Mouse (Mus musculus): ENCODE results near the gene Plxna4. TPM values are rescaled to one million over a fixed set of nuclear protein-coding genes. Genes with fewer than 3 reads are reported as not detected.

Gene Plxna4
- polyA plus RNA-seq, 1 experiment from 2014 or later, result 3.6 TPM

- Histone ChIP-seq H3K27me3 (ENCODE audit: control insufficient read depth, insufficient read depth, low read length) (no peaks in the 10 kb centered on the region), H3K9ac (ENCODE audit: low read length) (no peak overlapping the region), H3K4me2 (no peak overlapping the region), H3K27ac (ENCODE audit: low read depth, low read length) (no peak overlapping the region), H3K4me3 (ENCODE audit: low read depth, low read length) (no peak overlapping the region), H3K4me1 (ENCODE audit: control insufficient read depth, insufficient read depth, low read length) (no peaks in the 10 kb centered on the region), H3K9me3 (ENCODE audit: control insufficient read depth, low read length) (no peaks in the 10 kb centered on the region), H3K36me3 (ENCODE audit: control insufficient read depth, insufficient read depth, low read length) (no peaks in the 10 kb centered on the region)
- no peak for DNase-seq (ENCODE audit: low spot score, missing footprints)
- no peak for ATAC-seq (ENCODE audit: low FRiP score)
- WGBS, result 90% methylated on average over 5 of the region's 5 CpGs
These were observed 16.5 kb downstream of the Plxna4 start for GRCm38 (mm10) chr6:32571485-32571884.

- ATAC-seq (ENCODE audit: low FRiP score), result no peak
- H3K36me3 ChIP-seq (ENCODE audit: control insufficient read depth, insufficient read depth, low read length), result no peaks in the 10 kb centered on the region
- H3K9me3 ChIP-seq (ENCODE audit: control insufficient read depth, low read length), result no peaks in the 10 kb centered on the region
- 45% methylated on average over 3 of the region's 3 CpGs for WGBS
- DNase-seq (ENCODE audit: low spot score, missing footprints), result no peak
- H3K27me3 ChIP-seq (ENCODE audit: control insufficient read depth, insufficient read depth, low read length), result no peaks in the 10 kb centered on the region
- H3K9ac ChIP-seq (ENCODE audit: low read length), result no peak overlapping the region
- no peak overlapping the region for H3K4me3 ChIP-seq (ENCODE audit: low read depth, low read length)
- no peaks in the 10 kb centered on the region for H3K4me1 ChIP-seq (ENCODE audit: control insufficient read depth, insufficient read depth, low read length)
- H3K27ac ChIP-seq (ENCODE audit: low read depth, low read length), result no peak overlapping the region
- no peak overlapping the region for H3K4me2 ChIP-seq
These were observed 17.5 kb downstream of the Plxna4 start for GRCm38 (mm10) chr6:32570445-32570844.

GRCm38 (mm10) chr6:32569919-32570318, 18.1 kb downstream of the Plxna4 start:
- DNase-seq (ENCODE audit: low spot score, missing footprints) (no peak), ATAC-seq (ENCODE audit: low FRiP score) (no peak)
- Histone ChIP-seq H3K27me3 (ENCODE audit: control insufficient read depth, insufficient read depth, low read length) (no peaks in the 10 kb centered on the region), H3K9ac (ENCODE audit: low read length) (no peak overlapping the region), H3K4me3 (ENCODE audit: low read depth, low read length) (no peak overlapping the region), H3K4me1 (ENCODE audit: control insufficient read depth, insufficient read depth, low read length) (no peaks in the 10 kb centered on the region), H3K9me3 (ENCODE audit: control insufficient read depth, low read length) (no peaks in the 10 kb centered on the region), H3K27ac (ENCODE audit: low read depth, low read length) (no peak overlapping the region), H3K4me2 (no peak overlapping the region), H3K36me3 (ENCODE audit: control insufficient read depth, insufficient read depth, low read length) (no peaks in the 10 kb centered on the region)
- WGBS, result 83% methylated on average over 3 of the region's 3 CpGs

- no peaks in the 10 kb centered on the region for H3K27me3 ChIP-seq (ENCODE audit: control insufficient read depth, insufficient read depth, low read length)
These were observed 41.1 kb downstream of the Plxna4 start for GRCm38 (mm10) chr6:32546915-32547314.

GRCm38 (mm10) chr6:32544021-32544420, 44.0 kb downstream of the Plxna4 start:
- no peak for ATAC-seq (ENCODE audit: low FRiP score)
- H3K4me2 ChIP-seq, result no peak overlapping the region
- no peak overlapping the region for H3K9ac ChIP-seq (ENCODE audit: low read length)
- H3K4me3 ChIP-seq (ENCODE audit: low read depth, low read length), result no peak overlapping the region
- no peaks in the 10 kb centered on the region for H3K27me3 ChIP-seq (ENCODE audit: control insufficient read depth, insufficient read depth, low read length)
- no peaks in the 10 kb centered on the region for H3K9me3 ChIP-seq (ENCODE audit: control insufficient read depth, low read length)
- no peaks in the 10 kb centered on the region for H3K4me1 ChIP-seq (ENCODE audit: control insufficient read depth, insufficient read depth, low read length)
- DNase-seq (ENCODE audit: low spot score, missing footprints), result peak; percentile 28
- no peak overlapping the region for H3K27ac ChIP-seq (ENCODE audit: low read depth, low read length)
- no peaks in the 10 kb centered on the region for H3K36me3 ChIP-seq (ENCODE audit: control insufficient read depth, insufficient read depth, low read length)
- WGBS, result 89% methylated on average over 3 of the region's 3 CpGs

More at GRCm38 (mm10) chr6:32546915-32547314, 41.1 kb downstream of the Plxna4 start:
- no peak overlapping the region for H3K4me3 ChIP-seq (ENCODE audit: low read depth, low read length)
- H3K36me3 ChIP-seq (ENCODE audit: control insufficient read depth, insufficient read depth, low read length), result no peaks in the 10 kb centered on the region
- DNase-seq (ENCODE audit: low spot score, missing footprints) (no peak), ATAC-seq (ENCODE audit: low FRiP score) (no peak)
- no peak overlapping the region for H3K9ac ChIP-seq (ENCODE audit: low read length)
- no peaks in the 10 kb centered on the region for H3K9me3 ChIP-seq (ENCODE audit: control insufficient read depth, low read length)
- no peak overlapping the region for H3K27ac ChIP-seq (ENCODE audit: low read depth, low read length)
- no peak overlapping the region for H3K4me2 ChIP-seq
- 94% methylated on average over 1 of the region's 1 CpGs for WGBS
- no peaks in the 10 kb centered on the region for H3K4me1 ChIP-seq (ENCODE audit: control insufficient read depth, insufficient read depth, low read length)

GRCm38 (mm10) chr6:32540155-32540554, 47.8 kb downstream of the Plxna4 start:
- H3K4me1 ChIP-seq (ENCODE audit: control insufficient read depth, insufficient read depth, low read length), result no peaks in the 10 kb centered on the region
- no peak overlapping the region for H3K27ac ChIP-seq (ENCODE audit: low read depth, low read length)
- no peak for ATAC-seq (ENCODE audit: low FRiP score)
- no peaks in the 10 kb centered on the region for H3K9me3 ChIP-seq (ENCODE audit: control insufficient read depth, low read length)
- no peaks in the 10 kb centered on the region for H3K36me3 ChIP-seq (ENCODE audit: control insufficient read depth, insufficient read depth, low read length)
- peak; percentile 54 for DNase-seq (ENCODE audit: low spot score, missing footprints)
- 88% methylated on average over 4 of the region's 4 CpGs for WGBS
- H3K4me2 ChIP-seq, result no peak overlapping the region
- H3K9ac ChIP-seq (ENCODE audit: low read length), result no peak overlapping the region
- no peak overlapping the region for H3K4me3 ChIP-seq (ENCODE audit: low read depth, low read length)
- H3K27me3 ChIP-seq (ENCODE audit: control insufficient read depth, insufficient read depth, low read length), result no peaks in the 10 kb centered on the region

- H3K27ac ChIP-seq (ENCODE audit: low read depth, low read length), result no peak overlapping the region
- H3K27me3 ChIP-seq (ENCODE audit: control insufficient read depth, insufficient read depth, low read length), result no peaks in the 10 kb centered on the region
- H3K4me1 ChIP-seq (ENCODE audit: control insufficient read depth, insufficient read depth, low read length), result no peaks in the 10 kb centered on the region
- H3K9me3 ChIP-seq (ENCODE audit: control insufficient read depth, low read length), result no peaks in the 10 kb centered on the region
- H3K9ac ChIP-seq (ENCODE audit: low read length), result no peak overlapping the region
- 83% methylated on average over 3 of the region's 3 CpGs for WGBS
- no peak for ATAC-seq (ENCODE audit: low FRiP score)
- DNase-seq (ENCODE audit: low spot score, missing footprints), result no peak
- no peaks in the 10 kb centered on the region for H3K36me3 ChIP-seq (ENCODE audit: control insufficient read depth, insufficient read depth, low read length)
- H3K4me3 ChIP-seq (ENCODE audit: low read depth, low read length), result no peak overlapping the region
- no peak overlapping the region for H3K4me2 ChIP-seq
These were observed 53.8 kb downstream of the Plxna4 start for GRCm38 (mm10) chr6:32533962-32534740.

GRCm38 (mm10) chr6:32528081-32528570, 59.9 kb downstream of the Plxna4 start:
- Histone ChIP-seq H3K27ac (ENCODE audit: low read depth, low read length) (no peak overlapping the region), H3K4me1 (ENCODE audit: control insufficient read depth, insufficient read depth, low read length) (no peaks in the 10 kb centered on the region), H3K27me3 (ENCODE audit: control insufficient read depth, insufficient read depth, low read length) (no peaks in the 10 kb centered on the region), H3K4me3 (ENCODE audit: low read depth, low read length) (no peak overlapping the region), H3K9ac (ENCODE audit: low read length) (no peak overlapping the region), H3K36me3 (ENCODE audit: control insufficient read depth, insufficient read depth, low read length) (no peaks in the 10 kb centered on the region), H3K9me3 (ENCODE audit: control insufficient read depth, low read length) (no peaks in the 10 kb centered on the region), H3K4me2 (no peak overlapping the region)
- ATAC-seq (ENCODE audit: low FRiP score) (no peak), DNase-seq (ENCODE audit: low spot score, missing footprints) (peak; percentile 14)
- 86% methylated on average over 8 of the region's 8 CpGs for WGBS

GRCm38 (mm10) chr6:32527518-32527917, 60.5 kb downstream of the Plxna4 start:
- Histone ChIP-seq H3K36me3 (ENCODE audit: control insufficient read depth, insufficient read depth, low read length) (no peaks in the 10 kb centered on the region), H3K27me3 (ENCODE audit: control insufficient read depth, insufficient read depth, low read length) (no peaks in the 10 kb centered on the region), H3K9me3 (ENCODE audit: control insufficient read depth, low read length) (no peaks in the 10 kb centered on the region), H3K4me1 (ENCODE audit: control insufficient read depth, insufficient read depth, low read length) (no peaks in the 10 kb centered on the region), H3K9ac (ENCODE audit: low read length) (no peak overlapping the region), H3K4me3 (ENCODE audit: low read depth, low read length) (no peak overlapping the region), H3K27ac (ENCODE audit: low read depth, low read length) (no peak overlapping the region), H3K4me2 (no peak overlapping the region)
- ATAC-seq (ENCODE audit: low FRiP score) (no peak), DNase-seq (ENCODE audit: low spot score, missing footprints) (peak; percentile 12)
- WGBS, result 92% methylated on average over 7 of the region's 7 CpGs

Measured in midbrain, embryonic 11.5 days (tissue).